Comparison of ENCODE assay signal across 8 mouse cellular contexts in genomic region chr5:143634550-143635112, GRCm38 (mm10). TPM values are rescaled to one million over a fixed set of nuclear protein-coding genes. Genes with fewer than 3 reads are reported as not detected.
DNase-seq lines count a peak whose midpoint lies in the region; ATAC-seq and TF ChIP-seq lines count a peak whose summit lies in the region.

No protein-coding gene starts in this region.

- H3K27ac ChIP-seq in midbrain, embryonic 11.5 days (ENCODE audit: low read depth, low read length): no peak overlapping the region
- no peak overlapping the region for H3K27ac ChIP-seq in midbrain, embryonic 15.5 days
- peak overlapping the region; percentile 61 for H3K27ac ChIP-seq in limb, embryonic 10.5 days
- H3K27ac ChIP-seq in stomach, postnatal 0 days (replicated peaks): peak overlapping the region; percentile 61; the same call in 1 of the 2 replicates

- WGBS in midbrain, embryonic 11.5 days: 70% methylated on average over 12 of the region's 12 CpGs
- 70% methylated on average over 12 of the region's 12 CpGs for WGBS in midbrain, embryonic 15.5 days
- 69% methylated on average over 12 of the region's 12 CpGs for WGBS in limb, embryonic 10.5 days
- WGBS in stomach, postnatal 0 days: 51% methylated on average over 12 of the region's 12 CpGs

- H3K4me2 ChIP-seq in midbrain, embryonic 11.5 days: no peak overlapping the region
- H3K4me2 ChIP-seq in midbrain, embryonic 15.5 days: no peak overlapping the region
- no peak overlapping the region for H3K4me2 ChIP-seq in stomach, postnatal 0 days (replicated peaks; ENCODE audit: low read depth)

- DNase-seq in frontal cortex, postnatal 25 days (ENCODE audit: low spot score in 2 of 2): no peak
- DNase-seq in midbrain, embryonic 11.5 days (ENCODE audit: low spot score, missing footprints): peak; percentile 85
- DNase-seq in limb, embryonic 10.5 days (ENCODE audit: low spot score): no peak
- DNase-seq in stomach, postnatal 0 days (ENCODE audit: low spot score): no peak
- no peak for DNase-seq in ovary, adult 18-20 months (ENCODE audit: low spot score)
- no peak for DNase-seq in cerebellum, postnatal 25 days

- H3K27me3 ChIP-seq in midbrain, embryonic 11.5 days (ENCODE audit: control insufficient read depth, insufficient read depth, low read length): no peaks in the 10 kb centered on the region
- H3K27me3 ChIP-seq in midbrain, embryonic 15.5 days (replicated peaks): no peaks in the 10 kb centered on the region
- no peaks in the 10 kb centered on the region for H3K27me3 ChIP-seq in limb, embryonic 10.5 days (ENCODE audit: low read depth, poor library complexity, severe bottlenecking)
- H3K27me3 ChIP-seq in stomach, postnatal 0 days (ENCODE audit: control insufficient read depth, insufficient read depth, low read length): no peaks in the 10 kb centered on the region

- peak; percentile 10; the same call in 1 of the 2 replicates for ATAC-seq in frontal cortex, adult (ENCODE audit: low TSS enrichment)
- no peak for ATAC-seq in midbrain, embryonic 11.5 days (ENCODE audit: low FRiP score)
- ATAC-seq in midbrain, embryonic 15.5 days (replicated peaks): no peak
- no peak; the same call in 1 of the 2 replicates for ATAC-seq in stomach, postnatal 0 days (ENCODE audit: low FRiP score, low TSS enrichment)

- H3K4me1 ChIP-seq in midbrain, embryonic 11.5 days (ENCODE audit: control insufficient read depth, insufficient read depth, low read length): peaks cover 2% of the 10 kb centered on the region; the same call in 1 of the 2 replicates
- H3K4me1 ChIP-seq in midbrain, embryonic 15.5 days: peaks cover 12% of the 10 kb centered on the region
- H3K4me1 ChIP-seq in limb, embryonic 10.5 days: peaks cover 88% of the 10 kb centered on the region
- peaks cover 16% of the 10 kb centered on the region; the same call in 1 of the 2 replicates for H3K4me1 ChIP-seq in stomach, postnatal 0 days (replicated peaks; ENCODE audit: control insufficient read depth, insufficient read depth)

- H3K4me3 ChIP-seq in midbrain, embryonic 11.5 days (ENCODE audit: low read depth, low read length): no peak overlapping the region
- no peak overlapping the region for H3K4me3 ChIP-seq in midbrain, embryonic 15.5 days
- no peak overlapping the region for H3K4me3 ChIP-seq in limb, embryonic 10.5 days
- no peak overlapping the region for H3K4me3 ChIP-seq in stomach, postnatal 0 days (ENCODE audit: low read depth, low read length)

- no peak for TF ChIP-seq CTCF in stomach, postnatal 0 days (IDR thresholded peaks at IDR 0.05; ENCODE audit: low read depth)

- H3K9me3 ChIP-seq in midbrain, embryonic 11.5 days (ENCODE audit: control insufficient read depth, low read length): no peaks in the 10 kb centered on the region
- no peaks in the 10 kb centered on the region for H3K9me3 ChIP-seq in midbrain, embryonic 15.5 days
- H3K9me3 ChIP-seq in limb, embryonic 10.5 days (replicated peaks): no peaks in the 10 kb centered on the region
- no peaks in the 10 kb centered on the region for H3K9me3 ChIP-seq in stomach, postnatal 0 days (ENCODE audit: control insufficient read depth, low read length)

- no peak overlapping the region for H3K9ac ChIP-seq in midbrain, embryonic 11.5 days (ENCODE audit: low read length)
- no peak overlapping the region for H3K9ac ChIP-seq in midbrain, embryonic 15.5 days
- H3K9ac ChIP-seq in stomach, postnatal 0 days (ENCODE audit: low read length): no peak overlapping the region

- H3K36me3 ChIP-seq in midbrain, embryonic 11.5 days (ENCODE audit: control insufficient read depth, insufficient read depth, low read length): no peaks in the 10 kb centered on the region
- no peaks in the 10 kb centered on the region for H3K36me3 ChIP-seq in midbrain, embryonic 15.5 days (replicated peaks)
- peaks cover 10% of the 10 kb centered on the region for H3K36me3 ChIP-seq in limb, embryonic 10.5 days
- no peaks in the 10 kb centered on the region for H3K36me3 ChIP-seq in stomach, postnatal 0 days (ENCODE audit: control insufficient read depth, insufficient read depth, low read length)

- no peak for TF ChIP-seq EP300 in stomach, postnatal 0 days (optimal IDR thresholded peaks at IDR 0.05)

RNA-seq across cellular contexts. Expression of gene Cyth3, which starts 12.4 kb away (rescaled TPM):
- polyA plus RNA-seq in midbrain, embryonic 11.5 days (2014; fragmentation: Nextera tagmentation; extraction: Ambion mirVana): 27.6 and 28.9 TPM in 2 replicates
- 39.1 and 41.4 TPM in 2 replicates for polyA plus RNA-seq in midbrain, embryonic 15.5 days (2015; fragmentation: Nextera tagmentation; extraction: Ambion mirVana)
- 47.5 and 59.2 TPM in 2 replicates for polyA plus RNA-seq in limb, embryonic 10.5 days (2016; fragmentation: Nextera tagmentation; extraction: Ambion mirVana)
- 32.7 and 34.6 TPM in 2 replicates for polyA plus RNA-seq in stomach, postnatal 0 days (2015; fragmentation: Nextera tagmentation; extraction: Ambion mirVana)

Comparison
In these comparisons a context has a peak if more than half of its experiments do, and no peak if none do; other contexts are left out.
1. H3K27ac ChIP-seq: peak in limb, embryonic 10.5 days (single experiment) and stomach, postnatal 0 days (single experiment); none in midbrain, embryonic 11.5 days (single experiment) and midbrain, embryonic 15.5 days (single experiment).